Mouse (Mus musculus): ENCODE data around the gene Ampd2. TPM values are rescaled to one million over a fixed set of nuclear protein-coding genes. Genes with fewer than 3 reads are reported as not detected.
A peak's percentile ranks its signal among the peaks of the same experiment; 100 is the strongest.

Ampd2 gene
- polyA plus RNA-seq, 1 experiment from 2014 or later = 79.6 TPM

- H3K27me3 ChIP-seq (ENCODE audit: control insufficient read depth, insufficient read depth, low read depth, low read length) = no peaks in the 10 kb centered on the region
- peaks cover 10% of the 10 kb centered on the region for H3K36me3 ChIP-seq (ENCODE audit: control insufficient read depth, insufficient read depth)
- no peak overlapping the region for H3K4me3 ChIP-seq (ENCODE audit: low read depth, low read length)
- H3K9me3 ChIP-seq (replicated peaks; ENCODE audit: control insufficient read depth, low read length) = no peaks in the 10 kb centered on the region
- H3K9ac ChIP-seq (ENCODE audit: low read depth, low read length) = no peak overlapping the region
- H3K27ac ChIP-seq (ENCODE audit: low read length) = no peak overlapping the region
- no peak for ATAC-seq (ENCODE audit: low read depth)
- H3K4me1 ChIP-seq (ENCODE audit: control insufficient read depth, low read depth, low read length) = peaks cover 50% of the 10 kb centered on the region
- WGBS (ENCODE audit: insufficient replicate concordance) = 82% methylated on average over 6 of the region's 6 CpGs
- no peak overlapping the region for H3K4me2 ChIP-seq (ENCODE audit: low read depth, low read length)
These were observed 15.6 kb upstream of the Ampd2 start for GRCm38 (mm10) chr3:108102075-108102474.

GRCm38 (mm10) chr3:108101594-108101993 lies 15.1 kb upstream of the Ampd2 start:
- Histone ChIP-seq H3K4me1 (ENCODE audit: control insufficient read depth, low read depth, low read length) (peaks cover 53% of the 10 kb centered on the region), H3K9me3 (replicated peaks; ENCODE audit: control insufficient read depth, low read length) (no peaks in the 10 kb centered on the region), H3K4me3 (ENCODE audit: low read depth, low read length) (no peak overlapping the region), H3K36me3 (ENCODE audit: control insufficient read depth, insufficient read depth) (peaks cover 6% of the 10 kb centered on the region), H3K27me3 (ENCODE audit: control insufficient read depth, insufficient read depth, low read depth, low read length) (no peaks in the 10 kb centered on the region), H3K27ac (ENCODE audit: low read length) (no peak overlapping the region), H3K4me2 (ENCODE audit: low read depth, low read length) (no peak overlapping the region), H3K9ac (ENCODE audit: low read depth, low read length) (no peak overlapping the region)
- 57% methylated on average over 3 of the region's 3 CpGs for WGBS (ENCODE audit: insufficient replicate concordance)
- no peak for ATAC-seq (ENCODE audit: low read depth)

- ATAC-seq (ENCODE audit: low read depth) = peak; percentile 72
- WGBS (ENCODE audit: insufficient replicate concordance) = 22% methylated on average over 6 of the region's 6 CpGs
These were observed 11.9 kb upstream of the Ampd2 start for GRCm38 (mm10) chr3:108098316-108098715.

GRCm38 (mm10) chr3:108097656-108098055 lies 11.2 kb upstream of the Ampd2 start:
- no peaks in the 10 kb centered on the region; the same call in 1 of the 2 replicates for H3K36me3 ChIP-seq (ENCODE audit: control insufficient read depth, insufficient read depth)
- peak overlapping the region; percentile 65 for H3K9ac ChIP-seq (ENCODE audit: low read depth, low read length)
- peak overlapping the region; percentile 99 for H3K27ac ChIP-seq (ENCODE audit: low read length)
- peaks cover 67% of the 10 kb centered on the region for H3K4me1 ChIP-seq (ENCODE audit: control insufficient read depth, low read depth, low read length)
- peak overlapping the region; percentile 39 for H3K4me3 ChIP-seq (ENCODE audit: low read depth, low read length)
- no peak for ATAC-seq (ENCODE audit: low read depth)
- no peaks in the 10 kb centered on the region for H3K9me3 ChIP-seq (replicated peaks; ENCODE audit: control insufficient read depth, low read length)
- H3K27me3 ChIP-seq (ENCODE audit: control insufficient read depth, insufficient read depth, low read depth, low read length) = no peaks in the 10 kb centered on the region
- WGBS (ENCODE audit: insufficient replicate concordance) = 68% methylated on average over 8 of the region's 8 CpGs
- peak overlapping the region; percentile 61 for H3K4me2 ChIP-seq (ENCODE audit: low read depth, low read length)

More at GRCm38 (mm10) chr3:108098316-108098715, 11.9 kb upstream of the Ampd2 start:
- Histone ChIP-seq H3K4me3 (ENCODE audit: low read depth, low read length) (peak overlapping the region; percentile 39), H3K4me1 (ENCODE audit: control insufficient read depth, low read depth, low read length) (peaks cover 64% of the 10 kb centered on the region), H3K9ac (ENCODE audit: low read depth, low read length) (peak overlapping the region; percentile 65), H3K27me3 (ENCODE audit: control insufficient read depth, insufficient read depth, low read depth, low read length) (no peaks in the 10 kb centered on the region), H3K4me2 (ENCODE audit: low read depth, low read length) (peak overlapping the region; percentile 61), H3K36me3 (ENCODE audit: control insufficient read depth, insufficient read depth) (no peaks in the 10 kb centered on the region; the same call in 1 of the 2 replicates), H3K9me3 (replicated peaks; ENCODE audit: control insufficient read depth, low read length) (no peaks in the 10 kb centered on the region), H3K27ac (ENCODE audit: low read length) (peak overlapping the region; percentile 99)

- Histone ChIP-seq H3K27ac (ENCODE audit: low read length) (peak overlapping the region; percentile 99), H3K9ac (ENCODE audit: low read depth, low read length) (peak overlapping the region; percentile 65), H3K4me1 (ENCODE audit: control insufficient read depth, low read depth, low read length) (peaks cover 67% of the 10 kb centered on the region)
These were observed 10.3 kb upstream of the Ampd2 start for GRCm38 (mm10) chr3:108096726-108097125.

GRCm38 (mm10) chr3:108096226-108096625 lies 9.8 kb upstream of the Ampd2 start:
- peak overlapping the region; percentile 99 for H3K27ac ChIP-seq (ENCODE audit: low read length)
- H3K36me3 ChIP-seq (ENCODE audit: control insufficient read depth, insufficient read depth) = no peaks in the 10 kb centered on the region
- WGBS (ENCODE audit: insufficient replicate concordance) = 26% methylated on average over 8 of the region's 8 CpGs
- ATAC-seq (ENCODE audit: low read depth) = peak; percentile 38
- H3K4me1 ChIP-seq (ENCODE audit: control insufficient read depth, low read depth, low read length) = peaks cover 67% of the 10 kb centered on the region
- no peaks in the 10 kb centered on the region for H3K9me3 ChIP-seq (replicated peaks; ENCODE audit: control insufficient read depth, low read length)
- peak overlapping the region; percentile 15 for H3K4me3 ChIP-seq (ENCODE audit: low read depth, low read length)
- peak overlapping the region; percentile 61 for H3K4me2 ChIP-seq (ENCODE audit: low read depth, low read length)
- H3K27me3 ChIP-seq (ENCODE audit: control insufficient read depth, insufficient read depth, low read depth, low read length) = no peaks in the 10 kb centered on the region
- peak overlapping the region; percentile 58 for H3K9ac ChIP-seq (ENCODE audit: low read depth, low read length)

More at GRCm38 (mm10) chr3:108096726-108097125, 10.3 kb upstream of the Ampd2 start:
- H3K36me3 ChIP-seq (ENCODE audit: control insufficient read depth, insufficient read depth) = no peaks in the 10 kb centered on the region
- H3K4me3 ChIP-seq (ENCODE audit: low read depth, low read length) = peak overlapping the region; percentile 33
- peak; percentile 89 for ATAC-seq (ENCODE audit: low read depth)
- no peaks in the 10 kb centered on the region for H3K27me3 ChIP-seq (ENCODE audit: control insufficient read depth, insufficient read depth, low read depth, low read length)
- 17% methylated on average over 10 of the region's 10 CpGs for WGBS (ENCODE audit: insufficient replicate concordance)
- no peaks in the 10 kb centered on the region for H3K9me3 ChIP-seq (replicated peaks; ENCODE audit: control insufficient read depth, low read length)
- peak overlapping the region; percentile 61 for H3K4me2 ChIP-seq (ENCODE audit: low read depth, low read length)

- no peaks in the 10 kb centered on the region for H3K9me3 ChIP-seq (replicated peaks; ENCODE audit: control insufficient read depth, low read length)
- peak overlapping the region; percentile 99 for H3K27ac ChIP-seq (ENCODE audit: low read length)
- no peak for ATAC-seq (ENCODE audit: low read depth)
- H3K4me1 ChIP-seq (ENCODE audit: control insufficient read depth, low read depth, low read length) = peaks cover 69% of the 10 kb centered on the region
- no peak overlapping the region for H3K4me3 ChIP-seq (ENCODE audit: low read depth, low read length)
- H3K9ac ChIP-seq (ENCODE audit: low read depth, low read length) = peak overlapping the region; percentile 58
- peak overlapping the region; percentile 61 for H3K4me2 ChIP-seq (ENCODE audit: low read depth, low read length)
- no peaks in the 10 kb centered on the region for H3K27me3 ChIP-seq (ENCODE audit: control insufficient read depth, insufficient read depth, low read depth, low read length)
- 65% methylated on average over 12 of the region's 12 CpGs for WGBS (ENCODE audit: insufficient replicate concordance)
- H3K36me3 ChIP-seq (ENCODE audit: control insufficient read depth, insufficient read depth) = no peaks in the 10 kb centered on the region
These were observed 8.7 kb upstream of the Ampd2 start for GRCm38 (mm10) chr3:108094976-108095760.

GRCm38 (mm10) chr3:108094146-108094545 lies 7.7 kb upstream of the Ampd2 start:
- Histone ChIP-seq H3K27me3 (ENCODE audit: control insufficient read depth, insufficient read depth, low read depth, low read length) (no peaks in the 10 kb centered on the region), H3K9me3 (replicated peaks; ENCODE audit: control insufficient read depth, low read length) (no peaks in the 10 kb centered on the region), H3K27ac (ENCODE audit: low read length) (peak overlapping the region; percentile 43), H3K4me1 (ENCODE audit: control insufficient read depth, low read depth, low read length) (peaks cover 68% of the 10 kb centered on the region), H3K9ac (ENCODE audit: low read depth, low read length) (peak overlapping the region; percentile 27), H3K36me3 (ENCODE audit: control insufficient read depth, insufficient read depth) (no peaks in the 10 kb centered on the region), H3K4me2 (ENCODE audit: low read depth, low read length) (no peak overlapping the region), H3K4me3 (ENCODE audit: low read depth, low read length) (no peak overlapping the region)
- ATAC-seq (ENCODE audit: low read depth) = no peak
- WGBS (ENCODE audit: insufficient replicate concordance) = 76% methylated on average over 1 of the region's 1 CpGs

- no peak for ATAC-seq (ENCODE audit: low read depth)
- no peaks in the 10 kb centered on the region for H3K36me3 ChIP-seq (ENCODE audit: control insufficient read depth, insufficient read depth)
- H3K9me3 ChIP-seq (replicated peaks; ENCODE audit: control insufficient read depth, low read length) = no peaks in the 10 kb centered on the region
- no peak overlapping the region for H3K4me2 ChIP-seq (ENCODE audit: low read depth, low read length)
- WGBS (ENCODE audit: insufficient replicate concordance) = 57% methylated on average over 6 of the region's 6 CpGs
- peak overlapping the region; percentile 18; the same call in 1 of the 2 replicates for H3K9ac ChIP-seq (ENCODE audit: low read depth, low read length)
- H3K4me3 ChIP-seq (ENCODE audit: low read depth, low read length) = no peak overlapping the region
- H3K27ac ChIP-seq (ENCODE audit: low read length) = peak overlapping the region; percentile 43
- peaks cover 69% of the 10 kb centered on the region for H3K4me1 ChIP-seq (ENCODE audit: control insufficient read depth, low read depth, low read length)
- no peaks in the 10 kb centered on the region for H3K27me3 ChIP-seq (ENCODE audit: control insufficient read depth, insufficient read depth, low read depth, low read length)
These were observed 6.9 kb upstream of the Ampd2 start for GRCm38 (mm10) chr3:108093306-108093705.
